Mouse (Mus musculus) lung, postnatal 0 days (tissue): Measurements from ENCODE around the gene Vmn1r101.
"Not testable (repeated sequence)": the region's sequence is repeated elsewhere in the genome, so short reads cannot be mapped to it uniquely, and the experiment has no call there.

Experiments used
- CTCF ChIP-seq: IDR thresholded peaks from 2 replicates; pipeline ENCODE4 v1.5.1; 2016; ENCODE audit warnings: antibody characterized with exemption, mild to moderate bottlenecking
- EP300 ChIP-seq: IDR thresholded peaks from 2 replicates; pipeline ENCODE4 v1.6.1; 2016; ENCODE audit warnings: antibody characterized with exemption, mild to moderate bottlenecking, control low read depth

DNA sequence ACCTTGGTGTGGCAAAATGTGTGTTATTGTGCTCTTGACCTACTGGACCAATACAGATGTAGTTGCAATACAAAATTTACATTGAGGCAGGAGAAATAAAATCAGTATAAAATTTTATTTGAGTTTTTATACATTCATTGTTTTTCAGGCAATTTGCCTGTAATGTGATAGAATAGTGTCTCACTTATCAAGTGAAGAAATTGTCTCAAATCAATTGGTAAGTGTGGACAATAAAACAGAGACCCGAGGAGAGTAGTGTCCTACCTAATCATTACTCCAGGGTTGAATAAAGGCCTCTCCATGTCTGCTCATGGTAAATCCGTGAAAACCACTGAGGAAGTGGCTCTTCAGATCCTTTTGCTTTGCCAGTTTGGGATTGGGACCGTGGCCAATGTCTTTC, 24.8 kb downstream of the Vmn1r101 start, which contains the start of gene Vmn1r100:
- not testable (repeated sequence) for TF ChIP-seq EP300, CTCF
